Mouse (Mus musculus) frontal cortex, postnatal 25 days (tissue): Measurements from ENCODE around the gene Rab20.
A peak's percentile ranks its signal among the peaks of the same experiment; 100 is the strongest.
"Not testable (repeated sequence)": the region's sequence is repeated elsewhere in the genome, so short reads cannot be mapped to it uniquely, and the experiment has no call there.

Experiments
- DNase-seq, 2 experiments: peaks; one replicate each; pipeline ENCODE4 v3.0.0; 2022; ENCODE audit warnings: low spot score in 2 of 2

Rab20 gene

GRCm38 (mm10) chr8:11477811-11478761 lies at the start of gene Rab20:
TSS of gene Rab20 (minus strand) at chr8:11478710.
- DNase-seq, result no peak

- no peak for DNase-seq
Measured at GRCm38 (mm10) chr8:11523331-11523730, 44.8 kb upstream of the Rab20 start.

DNA sequence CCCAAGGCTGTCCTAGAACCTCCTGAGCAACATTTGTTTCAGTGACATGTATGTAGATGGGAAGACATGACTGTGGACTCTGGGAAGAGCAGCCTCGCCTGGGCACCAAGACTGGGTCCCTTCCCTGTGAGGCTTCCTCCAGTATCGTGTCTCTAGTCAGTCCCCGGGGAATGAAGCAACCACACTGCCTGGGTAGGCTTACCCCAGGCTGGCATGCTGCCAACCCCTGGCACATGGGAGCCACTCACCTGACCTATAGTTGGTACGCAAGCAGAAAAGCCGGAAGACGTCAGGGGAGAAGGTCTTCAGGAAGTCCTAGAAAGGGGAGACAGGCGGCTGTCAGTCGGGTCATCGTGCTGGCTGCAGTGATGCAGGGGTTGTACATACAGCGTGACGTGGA lies 40.2 kb upstream of the Rab20 start:
- DNase-seq, result no peak

- DNase-seq, result no peak
Measured at GRCm38 (mm10) chr8:11518056-11518396, 39.5 kb upstream of the Rab20 start.

GRCm38 (mm10) chr8:11517366-11518055 lies 39.0 kb upstream of the Rab20 start:
- DNase-seq, result no peak

DNA sequence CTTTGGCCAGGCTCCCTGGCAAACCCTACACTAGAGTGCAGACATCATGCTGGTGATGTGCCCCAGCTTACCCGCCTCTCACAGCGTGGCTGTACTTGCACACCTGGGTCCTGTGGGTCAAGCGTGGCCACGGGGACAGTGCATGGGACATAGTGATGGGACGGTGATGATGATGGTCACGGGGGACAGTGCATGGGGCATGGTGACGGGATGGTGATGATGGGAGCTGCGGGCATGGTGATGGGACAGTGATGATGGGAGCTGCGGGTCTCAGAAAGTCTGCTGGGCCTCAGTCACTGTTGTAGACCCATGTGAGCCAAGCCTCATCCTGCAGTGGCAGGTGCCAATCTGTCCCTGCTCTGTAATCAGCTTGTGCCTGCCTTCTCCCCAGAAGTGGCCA lies 37.8 kb upstream of the Rab20 start:
- no peak for DNase-seq

DNA sequence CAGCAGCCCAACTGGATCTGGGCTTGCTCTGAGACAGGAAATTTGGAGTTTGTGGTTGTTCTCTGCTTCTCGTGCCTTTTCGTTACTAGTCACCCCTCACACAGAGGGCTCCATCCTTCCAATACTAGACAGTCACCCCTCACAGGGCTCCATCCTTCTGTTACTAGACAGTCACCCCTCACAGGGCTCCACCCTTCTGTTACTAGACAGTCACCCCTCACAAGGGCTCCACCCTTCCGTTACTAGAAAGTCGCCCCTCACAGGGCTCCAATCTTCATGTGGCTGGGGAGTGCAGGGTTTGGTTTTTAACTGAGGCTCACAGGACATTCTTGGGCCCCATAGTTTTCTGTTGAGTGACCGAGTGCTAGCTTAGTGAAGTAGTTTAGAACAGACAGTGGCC lies 34.7 kb upstream of the Rab20 start:
- DNase-seq, result no peak

GRCm38 (mm10) chr8:11512711-11513110 lies 34.2 kb upstream of the Rab20 start:
- DNase-seq, result no peak

GRCm38 (mm10) chr8:11510971-11511370 lies 32.5 kb upstream of the Rab20 start:
- no peak for DNase-seq

- DNase-seq, result no peak
Measured at GRCm38 (mm10) chr8:11508880-11509279, 30.4 kb upstream of the Rab20 start.

DNA sequence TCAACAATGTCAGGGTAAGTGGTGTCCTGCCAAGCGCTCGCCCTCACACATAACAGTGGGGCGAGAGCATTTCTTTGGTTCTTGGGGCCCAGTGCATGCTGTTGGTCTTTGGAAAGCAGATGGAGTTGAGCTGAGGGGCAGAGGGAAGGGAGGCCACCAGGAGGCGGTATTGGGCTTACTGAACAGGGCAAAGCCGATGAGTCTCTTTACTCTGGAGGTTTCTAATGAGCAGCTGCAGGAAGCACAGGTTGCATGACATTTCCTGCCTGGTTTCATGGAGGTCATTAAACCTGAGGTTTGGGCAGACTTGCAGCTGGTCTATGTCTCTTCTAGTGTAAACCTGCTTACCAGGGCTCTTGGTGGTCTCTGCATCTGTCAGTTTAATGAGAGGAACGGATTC lies 28.3 kb upstream of the Rab20 start:
- peak; percentile 27 to 31 for DNase-seq

GRCm38 (mm10) chr8:11506074-11506473 lies 27.6 kb upstream of the Rab20 start:
- DNase-seq, result no peak

GRCm38 (mm10) chr8:11503476-11504232 lies 25.1 kb upstream of the Rab20 start:
- DNase-seq, result no peak

- DNase-seq, result no peak
Measured at GRCm38 (mm10) chr8:11498786-11499485, 20.4 kb upstream of the Rab20 start.

GRCm38 (mm10) chr8:11498281-11498680 lies 19.8 kb upstream of the Rab20 start:
- DNase-seq, result no peak

DNA sequence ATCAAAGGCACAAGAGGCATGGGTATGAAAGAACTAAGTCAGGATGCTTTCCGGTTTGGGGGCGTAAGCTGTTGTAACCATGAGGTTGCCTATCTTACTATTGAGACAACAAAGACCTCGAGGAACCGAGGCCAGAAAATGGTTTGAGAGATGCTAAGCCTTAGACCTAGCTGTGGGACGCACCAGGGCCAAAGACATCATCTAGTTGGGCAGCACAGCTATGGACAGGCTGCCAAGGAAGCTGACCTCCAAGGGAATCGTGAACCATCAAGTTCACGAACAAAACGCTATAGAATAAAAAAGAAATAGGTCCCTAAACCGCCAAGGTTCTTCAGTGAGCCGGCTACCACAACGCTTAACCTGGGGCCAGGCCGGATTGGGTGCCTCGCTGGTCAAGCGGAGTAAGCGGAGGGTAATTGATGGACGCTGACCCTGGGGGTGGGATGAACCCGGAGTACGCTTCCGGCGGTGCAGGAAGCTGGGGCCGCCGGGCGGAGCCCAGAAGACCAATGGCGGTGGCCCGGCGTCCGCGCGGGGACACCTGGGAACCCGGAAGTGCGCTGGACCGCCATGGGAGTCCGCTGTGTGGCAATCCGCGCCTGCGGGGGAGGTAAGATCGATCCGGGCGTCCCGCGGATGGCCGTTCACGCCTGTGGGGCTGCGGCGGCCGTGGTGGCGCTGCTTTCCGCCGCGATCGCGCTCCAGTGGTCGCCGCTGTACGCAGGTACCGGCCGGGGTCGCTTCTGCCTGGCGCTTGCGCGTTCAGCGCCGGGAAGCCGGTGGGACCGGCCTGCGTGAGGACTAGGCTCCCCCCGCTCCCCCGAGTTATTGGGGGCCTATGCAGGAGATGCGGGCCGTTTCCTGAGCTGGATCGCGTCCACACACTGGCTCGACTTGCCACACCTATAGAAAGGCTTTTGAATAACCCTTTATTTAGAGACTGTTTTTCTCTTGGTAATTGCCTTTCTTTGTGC lies 18.8 kb upstream of the Rab20 start, which contains the start of gene Naxd:
Naxd (plus strand) TSS at position 490 of the 974 bp plus-strand sequence.
- peak; percentile 67 to 75 for DNase-seq

- DNase-seq, result not testable (repeated sequence)
Measured at GRCm38 (mm10) chr8:11492340-11492739, 13.8 kb upstream of the Rab20 start.

DNA sequence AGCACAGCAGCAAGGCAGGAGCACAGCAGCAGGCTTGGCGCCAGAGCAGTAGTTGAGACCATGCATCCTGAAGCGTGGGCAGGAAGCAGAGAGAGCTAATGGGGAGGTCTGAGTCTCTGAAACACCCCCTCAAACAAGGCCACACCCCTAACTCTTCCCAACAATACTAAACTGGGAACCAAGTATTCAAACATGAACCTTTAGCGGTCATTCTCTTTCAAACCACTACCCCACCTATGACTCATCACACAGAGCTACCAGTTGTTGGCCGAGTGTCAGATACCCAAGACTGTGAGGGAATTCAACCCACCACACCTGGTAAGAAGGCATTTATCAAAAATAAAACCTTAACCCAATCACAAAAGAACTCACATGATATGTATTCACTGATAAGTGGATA lies 8.7 kb upstream of the Rab20 start:
- DNase-seq, result no peak

GRCm38 (mm10) chr8:11486142-11486541 lies 7.6 kb upstream of the Rab20 start:
- peak; percentile 41 to 60 for DNase-seq

GRCm38 (mm10) chr8:11482537-11482936 lies 4.0 kb upstream of the Rab20 start:
- no peak for DNase-seq
